Mouse (Mus musculus) embryonic fibroblast, embryonic 13.5 days (primary cell): Measurements from ENCODE around the gene Dlx3.
A peak's percentile ranks its signal among the peaks of the same experiment; 100 is the strongest.

Source experiments
- CTCF ChIP-seq: IDR thresholded peaks from 2 replicates; pipeline ENCODE4 v1.5.1; 2011; ENCODE audit warnings: mild to moderate bottlenecking, control low read depth, low read length, moderate library complexity, borderline replicate concordance; ENCODE audit not compliant: insufficient read depth
- POLR2A ChIP-seq: IDR thresholded peaks from 2 replicates; pipeline ENCODE4 v1.6.1; 2011; ENCODE audit warnings: low read depth, mild to moderate bottlenecking, control low read depth, low read length, moderate library complexity

GRCm38 (mm10) chr11:95160693-95161092, 40.8 kb downstream of the Dlx3 start:
- TF ChIP-seq CTCF (peak; percentile 47; the same call in 1 of the 2 replicates), POLR2A (no peak)
